Mouse (Mus musculus) megakaryocyte, embryonic 14.5 days (primary cell): Measurements from ENCODE around the gene Spata6.

Source experiments
- FLI1 ChIP-seq: IDR thresholded peaks from 2 replicates; pipeline ENCODE4 v1.6.1; 2012; ENCODE audit warnings: low read length, inconsistent platforms, mixed read lengths
- GATA1 ChIP-seq: IDR thresholded peaks from 3 replicates; pipeline ENCODE4 v1.6.1; 2012; ENCODE audit warnings: mixed read lengths, low read length, inconsistent platforms, borderline replicate concordance

DNA sequence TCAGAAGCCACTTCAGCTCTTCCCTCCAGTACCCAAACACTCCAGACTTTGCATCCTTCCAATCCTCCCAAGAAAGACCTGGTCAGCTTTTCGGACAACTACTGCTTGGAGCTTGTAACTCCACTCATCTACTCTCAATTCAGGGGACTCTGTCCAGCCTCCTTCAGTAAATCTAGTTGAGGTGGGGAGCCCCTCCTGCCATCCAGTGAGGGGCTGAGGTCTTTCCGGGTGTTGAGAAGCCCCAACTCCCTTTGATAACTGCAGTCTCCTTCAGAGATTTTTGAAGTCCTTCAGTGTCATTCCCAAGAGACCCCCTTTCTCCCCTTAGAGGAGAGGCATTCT is 849 bp downstream of the Spata6 start:
- TF ChIP-seq GATA1 (no peak), FLI1 (no peak)
